Mouse (Mus musculus) myocyte (in vitro differentiated cells): ENCODE measurements at regions not wholly inside any gene's neighbourhood (a gene's known extent, or its start where the extent isn't known, plus 50 kb on each side); places are given as distances from the start of the nearest gene placed in this dataset.

Experiments used
- H3K27me3 ChIP-seq: one replicate; pipeline ENCODE4 v1.6.1; 2011; ENCODE audit not compliant: control insufficient read depth, insufficient read depth, insufficient read length
- H3K36me3 ChIP-seq: one replicate; pipeline ENCODE4 v1.6.1; 2011; ENCODE audit not compliant: control insufficient read depth, insufficient read depth
- H3K4me2 ChIP-seq: one replicate; pipeline ENCODE4 v1.6.1; 2011; ENCODE audit warnings: low read depth, control low read depth
- H3K4me3 ChIP-seq: one replicate; pipeline ENCODE4 v1.5.1; 2011; ENCODE audit warnings: mild to moderate bottlenecking, control low read depth, moderate library complexity
- H3K79me2 ChIP-seq: one replicate; pipeline ENCODE4 v1.6.1; 2011; ENCODE audit not compliant: control insufficient read depth, insufficient read depth
- H3ac ChIP-seq: one replicate; pipeline ENCODE4 v1.6.1; 2011; ENCODE audit not compliant: control insufficient read depth, insufficient read length
- CEBPB ChIP-seq: IDR thresholded peaks from 2 replicates; pipeline ENCODE4 v1.6.1; 2011; ENCODE audit warnings: mild to moderate bottlenecking, moderate library complexity; ENCODE audit not compliant: poor library complexity, insufficient read depth, severe bottlenecking
- E2F4 ChIP-seq: IDR thresholded peaks from one replicate; pipeline ENCODE4 v1.6.1; 2011; ENCODE audit warnings: mild to moderate bottlenecking, control low read depth, moderate library complexity; ENCODE audit not compliant: insufficient read depth
- MAX ChIP-seq: IDR thresholded peaks from one replicate; pipeline ENCODE4 v1.6.1; 2011; ENCODE audit warnings: low read depth, mild to moderate bottlenecking, control low read depth
- MYOD1 ChIP-seq, 3 experiments: IDR thresholded peaks; one replicate each; pipeline ENCODE4 v1.6.1; 2011; ENCODE audit warnings: control low read depth in 2 of 3, low read depth in 2 of 3, mild to moderate bottlenecking in 2 of 3, moderate library complexity in 1 of 3; ENCODE audit not compliant: insufficient read length in 2 of 3, control insufficient read depth in 1 of 3
- MYOG ChIP-seq, 3 experiments: IDR thresholded peaks; one replicate each; pipeline ENCODE4 v1.6.1; 2011; ENCODE audit warnings: control low read depth in 2 of 3, low read depth in 2 of 3, mild to moderate bottlenecking in 2 of 3; ENCODE audit not compliant: insufficient read length in 2 of 3, control insufficient read depth in 1 of 3, insufficient read depth in 1 of 3
- POLR2A ChIP-seq: IDR thresholded peaks from one replicate; pipeline ENCODE4 v1.6.1; 2011; ENCODE audit warnings: low read depth, mild to moderate bottlenecking, control low read depth, moderate library complexity; ENCODE audit not compliant: insufficient read length
- POLR2AphosphoS2 ChIP-seq: IDR thresholded peaks from one replicate; pipeline ENCODE4 v1.6.1; 2011; ENCODE audit warnings: low read depth, control low read depth; ENCODE audit not compliant: insufficient read length
- REST ChIP-seq: IDR thresholded peaks from one replicate; pipeline ENCODE4 v1.6.1; 2011; ENCODE audit warnings: mild to moderate bottlenecking, control low read depth, moderate library complexity; ENCODE audit not compliant: insufficient read depth, insufficient read length
- SRF ChIP-seq: IDR thresholded peaks from one replicate; pipeline ENCODE4 v1.6.1; 2011; ENCODE audit warnings: low read depth; ENCODE audit not compliant: control insufficient read depth, insufficient read length
- TCF12 ChIP-seq: IDR thresholded peaks from one replicate; pipeline ENCODE4 v1.6.1; 2011; ENCODE audit warnings: mild to moderate bottlenecking, control low read depth; ENCODE audit not compliant: poor library complexity, insufficient read depth, severe bottlenecking
- TCF3 ChIP-seq: IDR thresholded peaks from one replicate; pipeline ENCODE4 v1.6.1; 2011; ENCODE audit warnings: low read depth, control low read depth; ENCODE audit not compliant: insufficient read length
- USF1 ChIP-seq: IDR thresholded peaks from one replicate; pipeline ENCODE4 v1.6.1; 2011; ENCODE audit warnings: low read depth, mild to moderate bottlenecking, control low read depth, moderate library complexity

DNA sequence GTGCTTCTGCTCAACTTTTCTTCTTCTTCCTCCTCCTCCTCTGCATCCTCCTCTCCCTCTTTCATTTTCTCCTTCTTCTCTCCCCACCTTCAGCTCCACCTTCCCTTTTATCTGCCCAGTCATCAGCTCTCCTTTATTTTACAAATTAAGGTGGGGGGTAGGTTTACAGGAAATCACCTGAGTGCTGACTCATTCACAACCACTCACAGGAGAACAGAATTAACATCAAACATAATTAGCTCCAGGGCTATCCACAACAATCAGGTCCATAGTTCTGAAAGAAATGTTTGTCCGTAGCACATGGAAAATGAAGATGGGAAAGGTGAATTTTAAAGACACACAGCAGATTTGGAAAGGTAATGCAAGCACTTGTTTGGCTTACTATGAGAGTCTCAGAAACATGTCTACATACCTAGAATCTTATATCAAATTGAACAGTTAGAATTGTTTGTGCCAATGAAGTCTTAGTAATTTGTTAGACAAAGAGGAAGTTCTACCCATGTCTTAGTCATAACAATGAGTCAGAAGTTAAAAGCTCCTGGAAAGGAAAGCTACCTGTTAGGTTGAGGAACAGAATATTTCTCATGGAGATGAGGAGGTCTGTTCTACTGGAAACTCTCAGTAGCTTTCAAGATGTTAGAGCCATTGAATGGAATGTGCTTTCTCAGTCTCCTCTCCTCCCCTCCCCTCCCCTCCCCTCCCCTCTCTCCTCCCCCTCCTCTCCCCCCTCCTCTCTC, 108.8 kb upstream of the Tgfbr2 start:
- H3ac ChIP-seq = no peak overlapping the region
- no peaks in the 10 kb centered on the region for H3K79me2 ChIP-seq
- no peak for TF ChIP-seq TCF12
- no peak for TF ChIP-seq MAX
- TF ChIP-seq POLR2AphosphoS2 = no peak
- TF ChIP-seq POLR2A = no peak
- no peak for TF ChIP-seq REST
- H3K36me3 ChIP-seq = no peaks in the 10 kb centered on the region
- no peak overlapping the region for H3K4me2 ChIP-seq
- no peak overlapping the region for H3K4me3 ChIP-seq
- no peaks in the 10 kb centered on the region for H3K27me3 ChIP-seq

- Histone ChIP-seq H3K79me2 (no peaks in the 10 kb centered on the region), H3K4me2 (no peak overlapping the region), H3K36me3 (no peaks in the 10 kb centered on the region), H3K4me3 (no peak overlapping the region), H3K27me3 (no peaks in the 10 kb centered on the region), H3ac (no peak overlapping the region)
- TF ChIP-seq SRF (no peak), E2F4 (no peak), TCF3 (no peak), POLR2AphosphoS2 (no peak), USF1 (no peak), POLR2A (no peak), MAX (no peak), MYOD1 (IDR thresholded peaks at IDR 0.05; ENCODE audit: control insufficient read depth in 1 of 3, insufficient read length in 2 of 3, low read depth in 2 of 3) (no peak), TCF12 (no peak), REST (no peak), MYOG (IDR thresholded peaks at IDR 0.05; ENCODE audit: control insufficient read depth in 1 of 3, insufficient read depth in 1 of 3, insufficient read length in 2 of 3, low read depth in 2 of 3) (no peak), CEBPB (no peak)
Observed at GRCm38 (mm10) chr9:116281654-116282053, 106.5 kb upstream of the Tgfbr2 start.

- H3K79me2 ChIP-seq = no peaks in the 10 kb centered on the region
- no peaks in the 10 kb centered on the region for H3K36me3 ChIP-seq
- H3K4me2 ChIP-seq = no peak overlapping the region
- no peak overlapping the region for H3K4me3 ChIP-seq
- H3K27me3 ChIP-seq = no peaks in the 10 kb centered on the region
- no peak overlapping the region for H3ac ChIP-seq
- TF ChIP-seq REST (no peak), SRF (no peak)
Observed at GRCm38 (mm10) chr9:116280146-116280545, 105.0 kb upstream of the Tgfbr2 start.

DNA sequence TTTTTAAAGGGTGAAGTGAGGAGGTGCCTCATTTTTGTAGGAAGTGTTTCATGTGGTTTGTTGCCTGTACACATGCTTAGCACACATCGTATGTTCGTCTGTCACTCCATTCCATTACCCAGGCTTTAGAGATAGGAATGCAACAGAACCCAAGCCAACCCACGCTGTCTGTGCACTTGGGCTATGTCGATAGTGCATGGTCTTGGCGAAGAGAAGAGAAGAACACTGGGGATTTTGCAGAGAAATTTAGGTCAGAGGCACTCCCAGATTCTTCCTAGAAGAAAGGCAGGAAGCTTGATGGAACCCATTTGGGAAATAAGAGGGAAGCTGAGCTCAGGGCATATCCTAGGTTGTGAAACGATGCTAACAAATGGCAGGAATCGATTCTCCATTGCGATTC, 103.7 kb upstream of the Tgfbr2 start:
- TF ChIP-seq TCF12 = no peak
- no peak for TF ChIP-seq USF1
- no peak for TF ChIP-seq TCF3
- no peak for TF ChIP-seq REST
- TF ChIP-seq SRF = no peak
- no peaks in the 10 kb centered on the region for H3K36me3 ChIP-seq
- no peak overlapping the region for H3ac ChIP-seq
- H3K4me3 ChIP-seq = no peak overlapping the region
- H3K4me2 ChIP-seq = no peak overlapping the region
- H3K79me2 ChIP-seq = no peaks in the 10 kb centered on the region
- no peaks in the 10 kb centered on the region for H3K27me3 ChIP-seq

DNA sequence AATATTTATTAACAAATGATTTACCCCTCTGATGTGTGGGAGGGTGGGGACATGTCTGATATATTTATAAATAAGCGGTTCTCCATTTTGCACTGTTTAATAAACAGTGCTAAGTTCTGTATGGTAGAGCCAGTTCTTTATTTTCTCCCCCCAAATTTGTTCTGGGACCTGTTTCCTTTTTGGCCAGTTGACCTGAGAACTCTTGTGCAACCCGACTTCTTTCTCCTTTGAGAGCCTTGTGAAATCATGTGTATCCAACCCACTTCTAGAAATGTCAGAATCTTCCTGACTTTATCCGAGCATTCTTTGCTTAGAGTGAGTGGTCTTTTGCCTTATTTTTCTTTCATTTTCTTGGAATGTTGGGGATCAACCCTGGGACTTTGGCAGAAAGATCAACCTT, 102.6 kb upstream of the Tgfbr2 start:
- H3K79me2 ChIP-seq = no peaks in the 10 kb centered on the region
- no peak for TF ChIP-seq REST
- no peak for TF ChIP-seq MAX
- TF ChIP-seq POLR2A = no peak
- no peak for TF ChIP-seq E2F4
- TF ChIP-seq POLR2AphosphoS2 = no peak
- no peak for TF ChIP-seq MYOD1 (IDR thresholded peaks at IDR 0.05; ENCODE audit: control insufficient read depth in 1 of 3, insufficient read length in 2 of 3, low read depth in 2 of 3)
- no peak for TF ChIP-seq USF1
- no peak for TF ChIP-seq SRF
- TF ChIP-seq TCF12 = no peak
- TF ChIP-seq MYOG (IDR thresholded peaks at IDR 0.05; ENCODE audit: control insufficient read depth in 1 of 3, insufficient read depth in 1 of 3, insufficient read length in 2 of 3, low read depth in 2 of 3) = no peak
- no peak for TF ChIP-seq TCF3
- TF ChIP-seq CEBPB = no peak
- H3ac ChIP-seq = no peak overlapping the region
- H3K4me3 ChIP-seq = no peak overlapping the region
- H3K27me3 ChIP-seq = no peaks in the 10 kb centered on the region
- H3K4me2 ChIP-seq = no peak overlapping the region
- H3K36me3 ChIP-seq = no peaks in the 10 kb centered on the region

DNA sequence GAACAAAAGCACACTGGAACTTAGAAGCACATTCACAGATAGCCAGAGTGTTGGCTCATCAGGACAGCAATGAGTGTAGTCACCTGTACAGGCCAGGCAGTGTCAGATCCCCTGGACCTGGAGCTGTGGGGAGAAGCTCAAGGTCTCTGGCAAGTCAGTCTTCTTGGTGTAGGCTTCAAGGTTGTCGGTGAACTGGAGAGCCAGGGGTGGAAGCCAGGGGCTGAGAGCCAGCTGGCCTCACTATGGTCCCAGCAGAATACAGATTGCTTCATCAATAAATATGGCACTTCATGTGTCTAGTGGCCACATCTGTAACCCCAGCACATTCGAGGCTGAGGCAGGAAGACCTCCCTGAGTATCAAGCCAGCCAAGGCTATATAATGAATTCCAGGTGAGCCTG, 101.0 kb upstream of the Tgfbr2 start:
- no peaks in the 10 kb centered on the region for H3K36me3 ChIP-seq
- H3K79me2 ChIP-seq = no peaks in the 10 kb centered on the region
- H3K27me3 ChIP-seq = no peaks in the 10 kb centered on the region
- no peak overlapping the region for H3K4me2 ChIP-seq
- no peak overlapping the region for H3K4me3 ChIP-seq
- no peak overlapping the region for H3ac ChIP-seq
- TF ChIP-seq REST = no peak
- TF ChIP-seq POLR2A = no peak
- no peak for TF ChIP-seq USF1
- no peak for TF ChIP-seq MAX
- no peak for TF ChIP-seq E2F4
- TF ChIP-seq MYOG (IDR thresholded peaks at IDR 0.05; ENCODE audit: control insufficient read depth in 1 of 3, insufficient read depth in 1 of 3, insufficient read length in 2 of 3, low read depth in 2 of 3) = no peak
- no peak for TF ChIP-seq CEBPB
- no peak for TF ChIP-seq TCF3
- no peak for TF ChIP-seq POLR2AphosphoS2
- no peak for TF ChIP-seq SRF
